Mouse (Mus musculus) heart, adult 8-10 months (tissue): Measurements from ENCODE around the gene Plekhh2. TPM values are rescaled to one million over a fixed set of nuclear protein-coding genes. Genes with fewer than 3 reads are reported as not detected.

ENCODE experiments used
- DNase-seq: peaks from one replicate; pipeline ENCODE4 v3.0.0; 2022; ENCODE audit warnings: low spot score
- total RNA-seq, 4 experiments: library from RNA; stranded (reverse); gene quantifications; 2 replicates each; pipeline ENCODE4 v1.2.4; 2022

The Plekhh2 gene
- total RNA-seq, 4 experiments from 2014 or later: 1.3 to 2.4 (median 2.1) TPM

DNA sequence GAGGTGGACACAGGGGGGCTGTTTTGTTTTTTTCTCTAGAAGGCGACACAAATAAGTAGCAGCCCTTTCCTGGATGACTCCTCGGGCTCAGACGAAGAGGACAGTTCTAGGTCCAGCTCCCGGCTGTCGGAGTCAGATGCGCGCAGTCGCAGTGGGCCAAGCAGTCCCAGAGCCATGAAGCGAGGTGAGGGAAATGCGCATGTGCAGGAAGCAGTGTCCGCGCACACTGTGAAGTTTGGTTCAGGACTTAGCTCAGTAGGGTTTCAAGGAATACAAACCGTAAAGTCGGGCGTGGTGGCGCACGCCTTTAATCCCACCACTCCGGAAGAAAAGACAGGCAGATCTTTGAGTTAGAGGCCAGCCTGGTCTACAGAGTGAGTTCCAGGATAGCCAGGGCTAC, 59.9 kb downstream of the Plekhh2 start:
- no peak for DNase-seq

- DNase-seq: no peak
Measured at GRCm38 (mm10) chr17:84573305-84573704, 61.6 kb downstream of the Plekhh2 start.

- DNase-seq: no peak
Measured at GRCm38 (mm10) chr17:84573940-84574339, 62.2 kb downstream of the Plekhh2 start.

DNA sequence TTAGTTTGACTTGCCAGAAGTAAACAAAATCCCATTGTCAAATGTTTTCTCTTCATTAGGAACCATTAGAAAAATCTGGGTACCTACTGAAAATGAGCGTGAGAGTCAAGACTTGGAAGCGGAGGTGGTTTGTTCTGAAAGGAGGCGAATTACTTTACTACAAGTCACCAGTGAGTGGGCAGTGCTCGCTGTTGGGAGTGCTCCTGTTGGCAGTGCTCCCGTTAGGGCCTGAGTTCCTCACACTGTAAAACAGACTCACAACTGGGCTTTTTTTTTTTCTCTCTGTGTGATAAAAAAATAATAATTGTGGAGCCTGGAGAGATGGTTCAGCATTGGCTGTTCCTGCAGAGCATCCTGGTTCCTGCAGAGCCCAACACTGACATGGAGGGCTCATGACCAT, 63.4 kb downstream of the Plekhh2 start:
- no peak for DNase-seq

DNA sequence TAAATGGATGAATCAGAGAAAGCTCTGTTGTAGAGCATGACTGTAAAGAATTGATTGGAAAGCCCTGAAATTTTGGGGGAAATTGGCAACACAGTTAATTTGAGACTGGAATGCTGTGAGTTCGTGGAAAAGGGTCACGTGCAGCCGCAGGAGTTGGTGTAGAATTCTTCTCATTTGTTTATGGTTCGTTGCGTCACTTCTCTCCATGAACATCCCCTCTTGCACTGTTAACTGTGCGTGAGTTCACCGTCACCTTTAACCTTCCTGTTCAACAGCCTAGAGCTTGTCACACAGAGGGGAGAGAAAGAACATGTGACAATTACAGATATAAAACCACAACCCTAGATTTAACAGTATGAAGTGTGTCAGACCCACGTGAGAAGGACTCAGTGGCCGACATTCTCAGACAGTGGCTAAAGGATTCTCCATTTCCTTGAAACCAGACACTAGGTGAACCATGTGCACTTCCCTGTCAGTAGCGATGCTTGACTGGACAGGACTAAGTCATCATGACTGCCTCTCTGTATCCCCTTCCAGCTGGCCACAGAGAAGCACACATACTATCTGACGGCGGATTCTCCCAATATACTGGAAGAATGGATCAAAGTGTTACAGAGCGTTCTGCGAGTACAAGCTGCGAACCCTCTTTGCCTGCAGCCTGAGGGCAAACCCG, 65.1 kb downstream of the Plekhh2 start:
- no peak for DNase-seq

DNA sequence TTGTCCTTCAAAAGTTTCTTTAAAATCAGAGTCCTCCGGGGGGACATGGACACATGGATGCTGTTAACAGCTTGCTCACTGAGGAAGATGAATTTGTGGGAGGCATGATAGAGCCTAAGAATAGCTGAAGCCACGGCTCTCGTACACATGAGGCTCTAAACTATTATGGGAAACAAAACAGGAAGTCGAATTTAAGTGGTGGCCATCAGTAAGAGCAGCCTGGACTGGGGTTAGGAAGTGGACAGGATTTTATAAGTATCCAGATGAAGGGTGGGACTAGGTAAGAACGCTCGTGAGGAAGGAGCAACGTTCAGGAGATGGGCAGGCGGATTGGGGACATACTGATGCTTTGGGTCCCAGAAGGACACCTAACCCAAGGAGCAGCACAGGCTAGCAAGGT, 67.6 kb downstream of the Plekhh2 start:
- peak; percentile 20 for DNase-seq

DNA sequence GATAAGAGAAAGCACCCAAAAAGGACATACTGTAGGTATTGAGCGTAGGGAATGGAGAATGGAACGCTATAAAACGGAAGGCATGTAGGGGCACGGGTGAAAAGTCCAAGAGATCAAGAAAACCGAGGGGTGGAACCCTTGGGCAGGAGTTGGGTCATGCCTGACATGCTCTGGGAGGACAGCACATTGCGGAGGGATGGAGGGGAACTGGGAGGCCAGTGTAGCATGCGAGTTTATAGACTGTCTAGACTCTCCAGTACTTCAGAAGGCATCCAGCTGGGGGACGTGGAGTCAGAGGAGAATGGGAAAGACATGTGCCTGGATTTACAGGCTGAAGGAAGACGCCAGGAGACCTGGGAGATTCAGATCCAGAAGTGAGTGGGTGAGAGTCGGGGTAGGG, 68.1 kb downstream of the Plekhh2 start:
- DNase-seq: no peak

GRCm38 (mm10) chr17:84580821-84581220, 69.1 kb downstream of the Plekhh2 start:
- DNase-seq: no peak

DNA sequence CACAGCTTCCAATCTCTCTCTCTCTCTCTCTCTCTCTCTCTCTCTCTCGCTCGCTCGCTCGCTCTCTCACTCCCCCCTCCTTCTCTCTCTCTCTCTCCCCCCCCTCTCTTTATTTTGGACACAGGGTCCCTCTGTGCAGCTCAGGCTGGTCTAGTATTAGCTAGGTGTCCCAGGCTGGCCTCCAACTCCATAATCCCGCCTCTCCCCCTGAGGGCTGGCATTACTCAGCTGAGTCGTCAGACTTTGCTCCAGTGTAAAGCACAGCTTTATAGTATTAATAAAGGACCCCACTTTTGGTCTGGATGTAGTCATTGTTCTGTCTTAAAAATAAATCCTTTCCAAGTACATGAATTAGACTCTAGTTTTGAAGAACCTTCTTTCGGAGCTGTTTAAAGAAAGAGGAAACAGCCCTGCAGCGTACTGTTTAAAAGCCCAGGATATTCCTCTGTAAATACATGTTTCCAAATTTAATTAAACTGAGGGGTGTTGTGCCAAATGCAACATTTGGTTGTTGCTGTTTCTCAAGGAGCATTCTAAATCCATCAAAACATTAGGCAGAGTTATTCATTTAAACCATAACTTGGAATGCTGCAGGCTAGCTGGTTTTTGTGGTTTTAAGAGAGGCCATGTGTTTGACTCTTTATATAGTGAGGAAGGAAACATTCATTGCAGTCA, 70.2 kb downstream of the Plekhh2 start:
- DNase-seq: no peak

DNA sequence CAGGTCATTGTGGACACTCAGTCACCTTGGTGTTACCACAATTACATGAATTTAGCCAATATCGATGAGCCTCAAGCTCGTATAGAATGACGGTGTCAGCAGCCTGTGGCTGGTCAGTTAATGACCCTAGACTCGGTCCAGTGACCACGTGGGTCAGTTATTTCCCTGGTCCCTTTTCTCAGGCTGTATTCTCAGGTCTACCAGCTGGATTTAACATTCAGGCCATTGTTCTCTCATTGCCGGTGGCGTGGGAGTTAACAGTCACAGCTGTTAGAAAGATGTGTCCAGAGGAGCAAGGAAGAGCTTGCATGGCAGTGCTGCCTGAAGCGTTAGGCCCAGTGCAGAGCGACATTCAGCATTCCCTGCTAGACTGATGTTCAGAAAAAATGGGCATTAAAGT, 72.4 kb downstream of the Plekhh2 start:
- peak; percentile 50 for DNase-seq

- peak; percentile 45 for DNase-seq
Measured at GRCm38 (mm10) chr17:84585104-84585503, 73.4 kb downstream of the Plekhh2 start.

- no peak for DNase-seq
Measured at GRCm38 (mm10) chr17:84590065-84590464, 78.4 kb downstream of the Plekhh2 start.

- DNase-seq: no peak
Measured at GRCm38 (mm10) chr17:84591431-84592150, 79.9 kb downstream of the Plekhh2 start.

DNA sequence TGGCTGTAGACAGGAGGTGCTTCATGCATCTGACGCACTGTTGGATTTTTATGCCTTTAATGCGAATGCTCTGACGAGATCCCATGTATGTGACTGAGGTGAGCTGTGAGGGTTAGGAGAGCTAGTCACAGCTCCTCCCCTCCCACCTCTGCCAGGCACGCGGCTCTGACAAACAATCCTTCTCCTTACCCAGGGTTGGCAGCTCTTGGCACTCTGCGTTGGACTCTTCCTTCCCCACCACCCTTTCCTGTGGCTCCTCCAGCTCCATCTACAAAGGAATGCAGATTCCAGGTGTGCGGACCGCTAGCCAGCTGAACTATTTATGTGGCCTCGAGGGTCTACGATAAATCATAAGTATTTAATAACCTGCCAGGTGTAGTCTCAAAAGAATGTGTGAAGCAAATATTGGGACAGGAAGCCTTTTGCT, 84.3 kb downstream of the Plekhh2 start:
- DNase-seq: no peak

GRCm38 (mm10) chr17:84596501-84596900, 84.8 kb downstream of the Plekhh2 start:
- DNase-seq: no peak

DNA sequence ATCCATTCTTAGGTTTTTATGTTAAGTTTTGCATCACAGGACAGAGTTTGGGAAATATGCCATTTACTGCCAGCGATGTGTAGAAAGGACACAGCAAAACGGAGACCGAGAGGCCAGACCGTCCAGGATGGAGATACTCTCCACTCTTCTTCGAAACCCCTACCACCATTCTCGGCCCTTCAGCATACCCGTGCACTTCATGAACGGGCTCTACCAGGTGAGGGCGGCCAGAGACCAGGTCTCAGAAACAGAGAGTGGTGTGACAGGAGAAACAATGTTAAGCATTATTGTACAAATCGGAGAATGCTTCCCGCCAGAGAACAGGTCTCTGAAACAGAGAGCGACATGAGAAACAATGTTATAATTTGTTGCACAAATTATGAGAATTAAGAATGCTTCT, 86.2 kb downstream of the Plekhh2 start:
- DNase-seq: no peak

GRCm38 (mm10) chr17:84598928-84599327, 87.2 kb downstream of the Plekhh2 start:
- no peak for DNase-seq

DNA sequence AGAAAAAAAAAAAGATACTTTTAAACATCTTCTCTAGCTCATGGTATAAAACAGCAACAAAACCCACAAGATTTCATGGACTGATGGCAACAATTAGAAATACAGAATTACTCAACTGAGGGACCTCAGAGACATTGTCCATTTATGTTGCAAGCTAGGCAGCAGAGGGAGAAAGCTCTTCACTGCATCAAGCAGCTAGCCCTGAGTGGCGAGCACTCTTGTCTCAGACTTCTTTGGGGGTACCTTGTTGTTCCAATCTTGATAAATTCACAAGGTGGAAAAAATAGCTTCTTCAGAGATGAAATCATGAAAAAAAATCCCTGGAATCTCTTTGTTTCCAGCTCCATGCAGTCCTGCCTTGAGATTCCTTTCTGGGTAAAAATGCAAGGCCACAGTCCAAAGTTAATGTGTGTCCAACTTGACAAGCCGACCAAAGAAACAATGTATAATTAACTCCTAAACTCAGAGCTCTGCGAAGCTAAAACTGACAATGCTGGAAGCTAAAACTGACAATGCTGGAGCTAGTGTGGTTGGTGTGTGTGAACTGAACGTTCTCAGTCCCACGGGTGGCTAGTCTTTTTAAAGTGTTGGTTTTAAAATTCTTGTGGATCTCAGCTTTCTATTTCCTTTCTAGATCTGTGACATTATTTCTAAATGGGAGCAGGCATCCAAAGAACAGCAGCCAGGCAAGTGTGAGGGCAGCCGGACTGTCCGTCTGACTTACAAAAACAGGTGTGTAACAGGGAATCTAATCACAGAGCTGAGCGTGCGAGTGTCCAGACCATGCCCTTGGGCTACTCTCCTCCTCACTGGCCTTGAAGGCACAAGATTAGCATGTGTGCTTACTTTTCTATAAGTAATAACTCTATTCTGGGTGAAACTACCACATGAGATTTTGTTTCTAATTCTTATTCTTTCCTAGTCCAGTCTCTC, 88.6 kb downstream of the Plekhh2 start:
- DNase-seq: no peak

DNA sequence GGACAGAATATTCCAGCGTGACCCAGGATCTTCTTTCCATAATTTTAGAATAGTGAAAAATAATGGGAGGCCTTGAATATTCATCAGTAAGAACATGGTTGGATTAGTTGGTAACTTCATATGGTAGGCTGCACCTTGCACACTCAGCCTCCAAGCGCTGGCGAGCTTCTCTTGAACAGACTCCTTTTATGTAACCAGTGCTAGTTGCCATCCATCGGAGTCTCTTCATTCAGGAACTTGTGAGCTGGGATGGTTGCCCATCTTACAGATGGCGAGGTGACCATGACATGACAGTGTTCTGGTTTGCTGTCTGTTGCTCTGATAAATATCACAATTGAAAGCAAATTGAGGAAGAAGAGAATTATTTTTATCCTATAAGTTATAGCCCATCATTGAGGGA, 90.1 kb downstream of the Plekhh2 start:
- no peak for DNase-seq

DNA sequence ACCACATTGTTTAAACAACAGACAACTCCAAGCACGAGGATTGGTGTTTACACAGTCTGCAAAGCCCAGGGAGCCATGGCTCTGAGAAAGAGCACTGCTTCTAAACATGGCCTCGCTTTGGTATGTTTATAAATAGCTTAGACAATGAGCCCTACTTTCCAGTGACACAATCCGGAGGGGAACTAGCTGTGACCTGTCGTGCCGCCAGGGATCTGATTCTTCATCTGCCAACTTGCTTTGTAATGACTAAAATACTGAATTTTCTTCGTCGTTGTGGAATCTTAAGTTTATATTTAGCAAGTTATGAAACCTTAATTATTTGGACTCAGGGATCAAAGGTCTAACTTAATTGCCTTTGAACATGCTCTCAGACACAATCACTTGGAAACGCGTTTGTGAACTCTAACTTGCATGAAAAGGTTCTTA, 91.5 kb downstream of the Plekhh2 start:
- DNase-seq: no peak

DNA sequence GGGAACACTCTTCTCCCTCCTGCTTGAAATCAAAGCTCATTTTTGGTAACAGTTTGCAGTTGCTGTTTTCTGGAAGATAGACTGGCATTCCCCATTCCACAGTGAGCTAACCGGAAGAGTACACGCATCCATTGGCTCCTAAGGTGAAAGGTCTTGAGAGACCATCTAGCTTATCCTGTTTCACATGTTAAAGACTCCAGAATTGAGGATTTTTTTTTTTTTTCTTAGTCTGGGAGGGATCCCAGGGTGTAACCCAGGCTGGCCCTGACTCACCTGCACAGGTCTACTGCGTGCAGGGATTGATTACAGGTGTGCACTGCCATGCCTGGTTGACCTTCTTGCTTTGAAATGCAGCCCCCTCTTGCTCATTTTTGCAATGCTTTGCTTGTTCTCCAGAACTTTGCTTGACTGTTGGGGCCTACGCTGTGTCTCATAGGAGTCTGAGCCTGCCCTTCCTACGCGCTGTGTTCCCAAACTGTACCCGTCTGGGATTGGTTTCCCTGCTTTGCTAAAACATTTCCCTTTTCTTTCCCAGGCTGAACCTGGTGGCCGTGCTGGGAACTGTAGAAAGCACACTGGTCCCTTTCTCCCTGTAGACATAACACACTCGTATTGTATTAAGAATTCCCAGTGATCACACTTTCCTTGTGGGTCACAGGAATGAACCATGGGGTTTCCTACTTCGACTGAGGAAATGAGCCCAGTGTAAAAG, 92.2 kb downstream of the Plekhh2 start:
- DNase-seq: no peak
